Mouse (Mus musculus): ENCODE measurements around the gene Atp8b5. TPM values are rescaled to one million over a fixed set of nuclear protein-coding genes. Genes with fewer than 3 reads are reported as not detected.
A peak's percentile ranks its signal among the peaks of the same experiment; 100 is the strongest.

Gene Atp8b5
- polyA plus RNA-seq, 1 experiment from 2014 or later: 0.62 TPM

GRCm38 (mm10) chr4:43416071-43416490 is 149.1 kb downstream of the Atp8b5 start:
- H3K4me2 ChIP-seq (ENCODE audit: low read length): no peak overlapping the region
- 96% methylated on average over 22 of the region's 22 CpGs for WGBS
- no peak for DNase-seq (ENCODE audit: low spot score)
- no peak for ATAC-seq (replicated peaks; ENCODE audit: low FRiP score, low TSS enrichment, low read depth)
- H3K4me3 ChIP-seq (ENCODE audit: low read depth, low read length): no peak overlapping the region
- H3K4me1 ChIP-seq (replicated peaks; ENCODE audit: control insufficient read depth, insufficient read depth, low read length): 0 out of 2 replicates have a peak, but pooled peaks cover 4% of the 10 kb centered on the region
- no peaks in the 10 kb centered on the region for H3K9me3 ChIP-seq (ENCODE audit: control insufficient read depth, low read length)
- H3K27ac ChIP-seq (ENCODE audit: low read depth): no peak overlapping the region
- no peak overlapping the region for H3K9ac ChIP-seq (ENCODE audit: low read length)
- no peaks in the 10 kb centered on the region for H3K27me3 ChIP-seq (replicated peaks; ENCODE audit: control insufficient read depth, insufficient read depth, low read length)
- peaks cover 24% of the 10 kb centered on the region for H3K36me3 ChIP-seq (ENCODE audit: control insufficient read depth, insufficient read depth, low read length)

GRCm38 (mm10) chr4:43417269-43418062 is 150.5 kb downstream of the Atp8b5 start:
- ATAC-seq (replicated peaks; ENCODE audit: low FRiP score, low TSS enrichment, low read depth) (no peak), DNase-seq (ENCODE audit: low spot score) (no peak)
- WGBS: 70% methylated on average over 16 of the region's 16 CpGs
- H3K4me3 ChIP-seq (ENCODE audit: low read depth, low read length): no peak overlapping the region
- H3K4me1 ChIP-seq (replicated peaks; ENCODE audit: control insufficient read depth, insufficient read depth, low read length): 0 out of 2 replicates have a peak, but pooled peaks cover 4% of the 10 kb centered on the region
- H3K36me3 ChIP-seq (ENCODE audit: control insufficient read depth, insufficient read depth, low read length): peaks cover 35% of the 10 kb centered on the region
- no peak overlapping the region for H3K9ac ChIP-seq (ENCODE audit: low read length)
- H3K9me3 ChIP-seq (ENCODE audit: control insufficient read depth, low read length): no peaks in the 10 kb centered on the region
- H3K27me3 ChIP-seq (replicated peaks; ENCODE audit: control insufficient read depth, insufficient read depth, low read length): no peaks in the 10 kb centered on the region
- no peak overlapping the region for H3K27ac ChIP-seq (ENCODE audit: low read depth)
- H3K4me2 ChIP-seq (ENCODE audit: low read length): no peak overlapping the region

- Histone ChIP-seq H3K9me3 (ENCODE audit: control insufficient read depth, low read length) (no peaks in the 10 kb centered on the region), H3K4me2 (ENCODE audit: low read length) (no peak overlapping the region), H3K4me3 (ENCODE audit: low read depth, low read length) (no peak overlapping the region), H3K27ac (ENCODE audit: low read depth) (no peak overlapping the region), H3K36me3 (ENCODE audit: control insufficient read depth, insufficient read depth, low read length) (peaks cover 45% of the 10 kb centered on the region), H3K4me1 (replicated peaks; ENCODE audit: control insufficient read depth, insufficient read depth, low read length) (0 out of 2 replicates have a peak, but pooled peaks cover 4% of the 10 kb centered on the region), H3K9ac (ENCODE audit: low read length) (no peak overlapping the region), H3K27me3 (replicated peaks; ENCODE audit: control insufficient read depth, insufficient read depth, low read length) (no peaks in the 10 kb centered on the region)
- no peak for ATAC-seq (replicated peaks; ENCODE audit: low FRiP score, low TSS enrichment, low read depth)
- no peak for DNase-seq (ENCODE audit: low spot score)
- 78% methylated on average over 4 of the region's 4 CpGs for WGBS
Measured at GRCm38 (mm10) chr4:43418450-43418849, 151.5 kb downstream of the Atp8b5 start.

GRCm38 (mm10) chr4:43418973-43419656 is 152.2 kb downstream of the Atp8b5 start:
- Histone ChIP-seq H3K36me3 (ENCODE audit: control insufficient read depth, insufficient read depth, low read length) (peaks cover 52% of the 10 kb centered on the region), H3K27ac (ENCODE audit: low read depth) (no peak overlapping the region), H3K4me1 (replicated peaks; ENCODE audit: control insufficient read depth, insufficient read depth, low read length) (0 out of 2 replicates have a peak, but pooled peaks cover 4% of the 10 kb centered on the region), H3K4me3 (ENCODE audit: low read depth, low read length) (no peak overlapping the region), H3K4me2 (ENCODE audit: low read length) (no peak overlapping the region), H3K9me3 (ENCODE audit: control insufficient read depth, low read length) (no peaks in the 10 kb centered on the region), H3K27me3 (replicated peaks; ENCODE audit: control insufficient read depth, insufficient read depth, low read length) (0 out of 2 replicates have a peak, but pooled peaks cover under 1% of the 10 kb centered on the region), H3K9ac (ENCODE audit: low read length) (no peak overlapping the region)
- 63% methylated on average over 15 of the region's 15 CpGs for WGBS
- DNase-seq (ENCODE audit: low spot score) (no peak), ATAC-seq (replicated peaks; ENCODE audit: low FRiP score, low TSS enrichment, low read depth) (no peak)

- DNase-seq (ENCODE audit: low spot score) (no peak), ATAC-seq (replicated peaks; ENCODE audit: low FRiP score, low TSS enrichment, low read depth) (no peak)
- no peak overlapping the region for H3K27ac ChIP-seq (ENCODE audit: low read depth)
- H3K36me3 ChIP-seq (ENCODE audit: control insufficient read depth, insufficient read depth, low read length): peaks cover 57% of the 10 kb centered on the region
- no peak overlapping the region for H3K9ac ChIP-seq (ENCODE audit: low read length)
- 63% methylated on average over 9 of the region's 9 CpGs for WGBS
- 0 out of 2 replicates have a peak, but pooled peaks cover 7% of the 10 kb centered on the region for H3K27me3 ChIP-seq (replicated peaks; ENCODE audit: control insufficient read depth, insufficient read depth, low read length)
- no peak overlapping the region for H3K4me3 ChIP-seq (ENCODE audit: low read depth, low read length)
- H3K4me1 ChIP-seq (replicated peaks; ENCODE audit: control insufficient read depth, insufficient read depth, low read length): 0 out of 2 replicates have a peak, but pooled peaks cover 4% of the 10 kb centered on the region
- H3K9me3 ChIP-seq (ENCODE audit: control insufficient read depth, low read length): no peaks in the 10 kb centered on the region
- H3K4me2 ChIP-seq (ENCODE audit: low read length): no peak overlapping the region
Measured at GRCm38 (mm10) chr4:43419801-43420281, 152.9 kb downstream of the Atp8b5 start.

- ATAC-seq (replicated peaks; ENCODE audit: low FRiP score, low TSS enrichment, low read depth) (no peak), DNase-seq (ENCODE audit: low spot score) (peak; percentile 86)
- Histone ChIP-seq H3K27ac (ENCODE audit: low read depth) (no peak overlapping the region), H3K27me3 (replicated peaks; ENCODE audit: control insufficient read depth, insufficient read depth, low read length) (0 out of 2 replicates have a peak, but pooled peaks cover 7% of the 10 kb centered on the region), H3K4me3 (ENCODE audit: low read depth, low read length) (no peak overlapping the region), H3K36me3 (ENCODE audit: control insufficient read depth, insufficient read depth, low read length) (peaks cover 57% of the 10 kb centered on the region), H3K9me3 (ENCODE audit: control insufficient read depth, low read length) (no peaks in the 10 kb centered on the region), H3K4me1 (replicated peaks; ENCODE audit: control insufficient read depth, insufficient read depth, low read length) (0 out of 2 replicates have a peak, but pooled peaks cover 4% of the 10 kb centered on the region), H3K4me2 (ENCODE audit: low read length) (no peak overlapping the region), H3K9ac (ENCODE audit: low read length) (no peak overlapping the region)
- 6% methylated on average over 6 of the region's 6 CpGs for WGBS
Measured at GRCm38 (mm10) chr4:43420305-43420704, 153.3 kb downstream of the Atp8b5 start.

- no peak overlapping the region for H3K4me3 ChIP-seq (ENCODE audit: low read depth, low read length)
- no peaks in the 10 kb centered on the region for H3K9me3 ChIP-seq (ENCODE audit: control insufficient read depth, low read length)
- H3K27me3 ChIP-seq (replicated peaks; ENCODE audit: control insufficient read depth, insufficient read depth, low read length): peaks cover 14% of the 10 kb centered on the region
- DNase-seq (ENCODE audit: low spot score): no peak
- no peak overlapping the region for H3K9ac ChIP-seq (ENCODE audit: low read length)
- ATAC-seq (replicated peaks; ENCODE audit: low FRiP score, low TSS enrichment, low read depth): no peak
- H3K36me3 ChIP-seq (ENCODE audit: control insufficient read depth, insufficient read depth, low read length): peaks cover 59% of the 10 kb centered on the region
- 76% methylated on average over 28 of the region's 28 CpGs for WGBS
- H3K27ac ChIP-seq (ENCODE audit: low read depth): no peak overlapping the region
- H3K4me2 ChIP-seq (ENCODE audit: low read length): no peak overlapping the region
- H3K4me1 ChIP-seq (replicated peaks; ENCODE audit: control insufficient read depth, insufficient read depth, low read length): 0 out of 2 replicates have a peak, but pooled peaks cover 4% of the 10 kb centered on the region
Measured at GRCm38 (mm10) chr4:43421632-43422240, 154.8 kb downstream of the Atp8b5 start.
